Mouse (Mus musculus): ENCODE measurements at regions not wholly inside any gene's neighbourhood (a gene's known extent, or its start where the extent isn't known, plus 50 kb on each side); places are given as distances from the start of the nearest gene placed in this dataset.
"Not testable (repeated sequence)": the region's sequence is repeated elsewhere in the genome, so short reads cannot be mapped to it uniquely, and the experiment has no call there.

DNA sequence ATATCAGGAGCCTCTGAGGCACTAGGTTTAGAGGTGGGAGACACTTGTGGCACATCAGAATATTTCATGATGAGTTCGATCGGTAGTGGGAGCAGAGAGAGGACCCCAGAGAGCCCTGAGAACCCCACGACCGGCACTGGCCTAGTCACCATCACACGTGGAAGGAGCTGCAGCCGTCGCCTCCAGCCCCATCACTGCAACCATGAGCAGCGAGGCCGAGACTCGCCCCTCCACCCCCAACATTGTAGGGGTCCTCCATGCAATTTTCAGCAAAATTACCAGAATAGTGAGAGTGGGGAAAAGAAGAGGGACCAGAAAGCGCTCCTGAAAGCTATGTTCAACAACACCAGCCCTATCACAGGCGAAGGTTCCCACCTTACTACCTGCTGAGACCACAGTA is 297.0 kb downstream of the Edem1 start:
- no peak for DNase-seq

DNA sequence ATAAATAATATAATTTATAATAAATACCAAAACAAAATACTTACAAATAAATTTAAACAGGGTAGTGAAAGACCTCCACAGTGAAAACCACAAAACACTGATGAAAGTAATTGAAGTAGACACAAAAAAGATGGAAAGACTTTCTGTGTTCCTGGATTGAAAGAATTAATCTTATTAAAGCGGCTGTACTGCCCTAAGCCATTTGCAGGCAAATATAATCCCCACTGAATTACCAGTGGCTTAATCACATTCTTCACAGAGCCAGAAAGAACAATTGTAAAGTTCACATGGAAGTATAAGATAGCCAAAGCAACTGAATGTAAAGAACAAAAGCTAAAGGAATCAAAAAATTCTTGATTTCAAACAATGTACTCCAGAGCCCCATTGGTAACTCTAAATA is 298.8 kb downstream of the Edem1 start:
- DNase-seq, result no peak

DNA sequence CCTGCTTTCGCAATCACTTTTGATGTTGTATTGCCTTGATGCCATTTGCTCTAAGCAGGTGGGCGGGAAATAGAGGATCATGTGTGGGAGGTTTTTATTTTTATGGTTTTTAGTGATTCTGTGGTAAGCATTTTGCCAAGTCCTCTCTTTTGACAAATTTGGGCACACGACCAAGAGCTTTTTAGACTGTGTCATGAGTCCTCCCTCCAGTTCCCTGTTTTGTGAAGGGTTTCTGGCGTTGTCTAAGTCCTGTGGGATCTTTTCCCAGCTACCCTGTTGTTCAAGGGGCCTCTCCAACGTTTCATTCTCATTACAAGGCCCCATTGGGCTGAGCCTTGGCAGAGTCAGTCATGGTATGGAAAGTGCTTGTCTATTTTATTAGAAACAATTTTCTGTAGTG is 317.7 kb downstream of the Edem1 start:
- no peak for DNase-seq

DNA sequence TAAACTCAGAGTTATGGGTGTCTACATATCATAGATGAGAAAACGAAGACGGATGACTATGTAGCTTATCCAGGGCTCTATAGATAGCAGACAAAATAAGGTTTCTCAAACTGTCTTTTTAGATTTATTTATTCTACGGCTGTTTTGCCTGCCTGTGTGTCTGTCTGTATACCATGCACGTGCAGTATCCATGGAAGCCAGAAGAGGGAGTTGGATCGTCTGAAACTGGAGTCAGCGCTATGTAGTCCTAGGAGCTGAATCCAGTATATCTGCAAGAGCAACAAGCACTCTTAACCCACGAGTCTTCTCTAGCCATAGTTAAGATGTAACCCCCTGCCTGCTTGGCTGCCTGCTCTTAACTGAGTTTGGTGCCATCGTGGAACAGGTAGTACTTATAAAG is 320.6 kb downstream of the Edem1 start:
- no peak for DNase-seq

DNA sequence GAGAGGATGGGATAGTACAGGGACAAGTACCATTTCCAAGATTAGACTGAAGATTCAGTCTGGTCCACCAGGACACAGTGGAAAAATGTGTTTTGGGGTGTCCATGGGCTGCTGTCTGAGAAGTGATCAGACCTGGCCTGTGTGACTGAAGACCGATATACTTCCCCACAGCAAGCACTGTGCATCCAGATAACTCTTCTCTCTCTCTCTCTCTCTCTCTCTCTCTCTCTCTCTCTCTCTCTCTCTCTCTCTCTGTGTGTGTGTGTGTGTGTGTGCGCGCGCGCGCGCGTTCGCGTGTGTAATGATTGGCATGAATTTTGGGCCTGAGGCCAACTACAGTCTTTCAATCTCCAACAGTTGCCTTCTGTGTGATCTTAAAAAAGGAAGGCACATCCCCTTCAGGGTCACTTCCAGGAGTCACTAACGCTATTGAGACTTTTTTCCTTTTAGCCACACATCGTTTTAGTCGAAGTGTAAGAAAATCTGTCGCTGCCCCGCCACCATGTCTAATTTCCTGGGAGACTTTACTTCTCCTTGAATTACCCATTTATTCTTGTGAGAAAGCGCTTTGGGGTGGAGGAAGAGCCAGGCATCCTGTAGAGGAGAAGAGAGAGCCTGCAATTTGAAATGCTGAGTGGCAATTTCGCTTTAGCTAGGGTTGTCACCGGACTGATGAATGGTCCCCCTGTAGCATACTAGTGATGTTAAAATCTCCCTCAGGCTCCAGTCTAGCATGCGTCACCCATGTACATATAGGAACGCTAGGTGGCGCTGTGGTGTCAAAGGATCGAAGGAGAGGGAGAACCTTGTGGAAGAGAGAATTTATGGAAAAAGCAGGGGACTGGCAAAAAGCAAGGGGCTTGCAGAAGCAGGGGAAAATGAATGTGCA is 321.8 kb downstream of the Edem1 start:
- DNase-seq, result peak; percentile 57

DNA sequence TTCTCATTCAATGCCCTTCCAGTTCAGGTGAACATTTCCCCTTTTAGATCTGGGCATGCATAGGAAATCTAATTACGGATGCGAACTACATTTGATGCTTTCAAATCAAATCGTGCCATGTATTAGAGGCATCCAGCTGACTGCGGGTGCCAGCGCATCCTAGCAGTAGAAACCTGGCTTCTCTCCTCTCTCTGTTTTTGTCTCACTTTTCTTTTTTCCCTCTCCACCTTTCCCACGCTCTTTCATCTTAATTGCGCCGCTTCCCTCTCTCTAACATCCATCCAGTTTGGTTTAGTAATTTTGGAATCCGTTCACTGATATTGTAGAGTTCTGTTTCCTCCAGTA is 322.4 kb downstream of the Edem1 start:
- no peak for DNase-seq

DNA sequence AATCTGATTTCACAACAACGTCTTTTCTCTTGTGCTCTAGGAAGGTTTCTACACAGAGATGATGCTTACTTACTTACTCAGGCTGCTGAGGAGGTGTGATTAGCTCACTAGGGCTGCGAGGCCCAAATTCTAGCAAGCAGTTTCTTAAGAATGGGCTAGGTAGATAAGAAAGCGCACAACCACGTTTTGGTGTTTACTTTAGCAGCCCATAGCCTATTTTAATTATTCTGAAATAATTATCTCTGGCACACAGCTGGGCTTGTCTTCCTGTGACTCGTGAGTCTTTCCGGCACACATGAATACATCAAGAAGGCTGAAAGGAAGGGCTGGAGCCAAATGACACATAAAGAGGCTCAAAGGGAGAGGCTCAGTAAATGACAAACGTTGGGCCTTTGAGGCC is 325.2 kb downstream of the Edem1 start:
- DNase-seq, result no peak

DNA sequence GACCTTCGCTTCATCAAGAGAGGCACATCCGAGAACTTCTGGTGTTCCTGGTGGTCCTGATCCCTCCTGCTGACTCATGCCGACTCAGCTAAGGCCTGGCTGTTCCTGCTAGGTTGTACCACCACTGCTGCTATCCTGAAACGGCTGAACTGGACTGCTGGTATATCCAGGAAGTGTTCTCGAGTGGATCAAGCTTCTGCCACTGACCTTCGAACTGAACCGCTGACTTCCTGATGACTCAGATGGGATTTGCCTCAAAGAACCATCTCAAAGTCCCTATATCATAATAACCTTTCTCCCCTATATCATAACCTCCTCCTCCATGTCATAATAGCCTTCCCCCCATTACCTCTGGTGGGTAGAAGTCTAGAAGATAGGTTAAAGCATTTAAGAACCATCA is 331.1 kb downstream of the Edem1 start:
- no peak for DNase-seq

DNA sequence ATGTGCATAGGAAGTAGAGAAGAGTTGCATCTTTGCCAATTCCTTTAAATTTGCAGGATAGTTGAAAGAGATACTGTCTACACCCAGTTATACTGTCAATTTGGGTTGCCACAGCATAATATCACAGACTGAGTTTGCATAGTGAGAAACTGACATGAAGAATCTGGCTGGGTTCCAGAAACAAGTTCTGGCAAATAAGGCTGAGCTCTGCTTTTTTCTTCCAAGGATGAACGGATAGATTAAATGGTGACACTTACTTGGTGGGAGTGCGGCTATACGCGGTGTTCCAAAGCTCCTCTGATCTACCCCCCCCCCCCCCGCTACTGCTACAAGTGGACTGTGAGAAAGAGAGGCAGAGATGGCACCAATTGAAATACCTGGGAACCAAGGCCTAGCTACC is 339.0 kb downstream of the Edem1 start:
- no peak for DNase-seq

DNA sequence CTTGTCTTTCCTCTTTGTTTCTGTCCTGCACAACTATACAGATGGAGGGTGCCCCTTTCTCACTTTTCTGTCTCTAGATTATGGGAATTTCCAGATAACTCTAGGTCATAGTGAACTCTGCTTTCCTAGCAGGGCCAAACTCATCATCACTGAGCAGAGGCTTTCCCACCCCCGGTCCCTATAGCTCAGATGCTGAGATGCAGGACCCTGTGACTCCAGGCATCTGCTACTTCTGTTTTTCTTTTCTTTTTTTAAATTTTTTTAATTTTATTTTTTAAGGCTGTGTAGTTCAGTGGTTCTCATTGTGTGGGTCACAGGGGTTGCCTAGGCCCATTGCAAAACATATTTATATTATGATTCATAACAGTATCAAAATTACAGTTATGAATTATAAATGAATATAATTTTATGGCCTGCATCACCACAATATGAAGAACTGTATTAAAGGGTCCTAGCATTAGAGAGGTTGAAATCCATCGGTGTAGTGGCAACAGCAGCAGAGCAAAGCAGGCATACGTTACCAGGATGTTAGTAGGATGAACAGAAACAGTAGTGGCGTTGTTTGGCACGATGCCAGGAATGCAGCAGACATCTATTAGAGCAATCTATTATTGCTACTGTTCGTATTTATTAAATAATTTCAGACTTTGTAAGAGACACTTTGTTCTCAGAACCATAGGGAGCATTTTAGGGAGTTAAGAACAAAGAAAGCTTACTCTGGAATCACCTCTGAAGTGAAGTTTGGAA is 343.8 kb downstream of the Edem1 start:
- no peak for DNase-seq

DNA sequence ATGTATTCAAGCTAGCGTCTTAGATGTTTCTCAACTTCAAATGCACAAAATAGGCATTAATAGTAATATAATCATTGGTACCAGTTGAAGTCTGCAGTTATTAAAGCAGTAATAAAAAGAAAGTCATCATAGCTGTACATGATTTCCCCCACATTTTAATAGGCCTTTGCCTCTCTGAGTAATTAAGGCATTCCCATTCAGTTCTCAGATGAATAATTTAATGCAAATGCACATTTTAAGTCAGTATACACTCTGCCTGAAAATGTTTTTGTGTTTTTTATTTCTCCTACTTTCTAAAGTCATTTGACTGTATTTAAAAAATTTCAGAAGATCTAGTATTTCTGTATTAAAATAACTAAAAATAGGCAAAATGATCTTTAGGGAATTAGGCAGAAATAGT is 344.6 kb downstream of the Edem1 start:
- DNase-seq, result no peak

DNA sequence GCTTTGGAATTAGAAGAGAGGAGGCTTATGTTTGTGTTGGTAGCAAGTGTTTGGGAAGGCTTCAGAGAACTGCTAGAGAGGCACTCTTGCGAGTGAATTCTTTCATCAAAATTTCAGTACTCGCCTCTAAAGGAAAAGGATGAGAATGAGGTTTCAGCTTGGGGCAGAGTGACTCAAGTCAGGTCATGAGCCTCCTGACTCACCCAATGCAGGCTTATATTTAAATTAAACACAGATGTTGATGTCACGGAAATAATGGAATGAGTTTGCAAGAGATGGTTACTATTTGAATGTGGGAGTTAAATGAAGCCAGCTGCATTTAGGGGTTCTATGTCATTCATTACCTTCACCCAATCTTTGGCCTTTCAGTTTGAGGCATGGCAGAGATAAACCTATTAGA is 348.4 kb downstream of the Edem1 start:
- no peak for DNase-seq

DNA sequence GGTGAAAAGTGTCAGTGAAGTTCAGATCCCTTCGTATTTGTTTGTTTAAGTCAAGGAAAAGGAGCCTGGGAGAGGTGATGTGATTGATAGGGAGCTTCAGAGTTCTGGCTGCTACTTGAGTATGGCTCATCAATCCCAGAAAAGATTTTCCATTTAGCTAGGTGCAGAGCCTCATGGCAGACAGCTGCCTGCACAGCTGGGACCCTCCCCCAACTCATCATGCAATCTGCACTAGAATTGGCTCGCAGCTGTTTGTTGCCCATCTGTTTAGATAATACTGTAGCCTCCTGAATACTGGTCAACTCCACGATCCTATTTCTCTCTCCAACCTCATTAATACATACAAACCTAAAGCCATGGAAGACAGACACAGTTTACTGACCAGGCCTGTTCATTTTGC is 354.4 kb downstream of the Edem1 start:
- DNase-seq, result no peak

DNA sequence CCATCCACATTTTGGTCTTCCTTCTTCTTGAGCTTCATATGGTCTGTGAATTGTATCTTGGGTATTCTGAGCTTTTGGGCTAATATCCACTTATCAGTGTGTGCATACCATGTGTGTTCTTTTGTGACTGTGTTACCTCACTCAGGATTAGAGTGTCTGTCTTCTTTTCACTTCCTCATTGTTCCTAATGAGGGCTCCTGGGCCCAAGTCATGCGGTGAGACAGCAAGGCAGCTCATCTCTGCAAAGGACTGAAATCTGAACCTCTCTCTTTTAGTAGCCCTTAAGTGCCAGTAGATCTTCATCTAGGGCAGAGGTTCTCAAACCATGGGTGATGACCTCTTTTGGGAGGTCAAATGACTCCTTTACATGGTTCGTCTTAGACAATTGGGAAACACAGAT is 364.6 kb downstream of the Edem1 start:
- not testable (repeated sequence) for DNase-seq

DNA sequence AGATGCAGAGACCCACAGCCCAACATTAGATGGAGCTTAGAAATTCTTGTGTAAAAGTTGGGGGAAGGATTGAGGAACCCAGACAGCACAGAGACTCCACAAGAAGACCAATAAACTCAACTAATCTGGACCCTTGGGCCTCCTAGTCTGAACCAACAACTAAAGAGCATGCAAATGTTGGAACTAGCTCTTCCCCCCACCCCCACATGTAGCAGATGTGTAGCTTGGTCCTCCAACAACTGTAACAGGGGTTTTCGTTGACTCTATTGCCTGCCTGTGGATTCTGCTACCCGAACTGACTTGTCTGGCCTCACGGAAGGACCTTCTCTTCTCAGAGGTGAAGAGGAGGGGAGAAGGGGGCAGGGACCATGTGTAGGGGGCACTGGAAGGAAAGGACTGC is 365.2 kb downstream of the Edem1 start:
- DNase-seq, result no peak

DNA sequence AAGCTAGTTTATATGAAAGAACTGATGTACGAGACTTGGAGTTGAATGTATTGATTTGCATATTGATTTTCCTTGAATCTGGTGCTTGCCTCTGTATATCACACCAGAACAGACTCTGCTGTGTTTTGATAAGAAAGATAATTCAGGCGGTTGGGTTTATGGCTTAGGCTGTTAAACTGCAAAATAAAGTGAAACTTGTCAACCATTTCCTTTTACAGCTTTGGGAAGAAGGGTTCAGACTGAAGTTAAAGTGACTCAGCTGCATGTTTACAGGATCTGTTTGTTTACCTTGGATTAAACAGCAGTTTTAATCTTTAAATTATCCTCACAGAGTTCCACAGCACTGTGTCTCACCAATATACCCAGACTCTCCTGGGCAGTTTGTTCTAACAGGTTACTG is 381.3 kb downstream of the Edem1 start:
- no peak for DNase-seq

DNA sequence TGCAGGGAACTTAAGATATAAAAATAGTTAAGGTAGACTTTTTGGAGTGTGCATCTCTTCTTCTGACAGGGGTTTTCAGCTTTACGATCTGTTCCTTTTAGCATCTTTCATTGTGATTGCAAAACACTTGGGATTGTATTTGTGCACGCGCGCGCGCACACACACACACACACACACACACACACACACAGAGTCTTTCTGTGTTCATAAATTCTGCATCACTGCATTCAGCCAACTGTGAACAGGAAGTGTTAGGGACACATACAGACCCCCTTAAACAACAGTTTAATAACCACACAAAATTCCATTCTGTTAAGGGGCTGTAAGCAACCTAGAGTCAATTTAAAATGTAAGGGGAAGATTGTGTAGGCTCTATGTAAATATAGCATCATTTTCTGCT is 401.9 kb downstream of the Edem1 start:
- DNase-seq, result no peak

DNA sequence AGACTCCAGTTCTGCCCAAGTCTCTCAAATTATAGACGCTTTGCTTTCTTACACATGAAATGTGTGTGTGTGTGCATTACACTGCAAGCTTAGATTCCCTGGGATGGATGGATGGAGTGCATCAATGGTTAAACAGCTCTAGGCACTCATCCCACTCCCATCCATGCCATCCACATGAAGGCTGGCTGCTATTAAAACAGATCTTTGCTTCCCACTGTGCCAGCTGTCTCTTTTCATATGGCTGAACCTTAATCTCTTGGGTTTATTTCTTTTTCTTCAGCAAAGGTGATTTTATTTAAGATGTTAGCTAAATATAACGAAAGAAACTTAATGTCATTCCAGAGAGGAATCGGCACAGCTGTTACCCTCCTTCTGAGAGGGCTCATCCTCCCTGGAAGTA is 405.0 kb downstream of the Edem1 start:
- no peak for DNase-seq

DNA sequence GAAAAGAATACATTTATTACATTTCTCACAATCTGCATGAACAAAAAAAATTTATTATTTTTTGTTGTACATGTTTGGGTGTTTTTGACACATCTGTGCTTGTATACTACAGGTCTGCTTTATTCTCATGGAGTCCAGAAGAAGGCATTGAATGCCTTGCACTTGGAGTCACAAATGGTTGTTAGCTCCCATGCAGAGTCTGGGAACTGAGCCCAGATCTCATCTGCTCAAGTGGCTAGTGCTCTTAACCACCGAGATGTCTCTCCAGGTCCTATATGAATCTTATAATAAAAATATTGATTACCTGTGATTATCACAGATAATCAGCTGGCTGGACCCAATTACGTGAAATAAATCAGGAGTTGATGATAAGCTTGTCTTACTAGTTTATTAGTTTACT is 417.2 kb downstream of the Edem1 start:
- no peak for DNase-seq

DNA sequence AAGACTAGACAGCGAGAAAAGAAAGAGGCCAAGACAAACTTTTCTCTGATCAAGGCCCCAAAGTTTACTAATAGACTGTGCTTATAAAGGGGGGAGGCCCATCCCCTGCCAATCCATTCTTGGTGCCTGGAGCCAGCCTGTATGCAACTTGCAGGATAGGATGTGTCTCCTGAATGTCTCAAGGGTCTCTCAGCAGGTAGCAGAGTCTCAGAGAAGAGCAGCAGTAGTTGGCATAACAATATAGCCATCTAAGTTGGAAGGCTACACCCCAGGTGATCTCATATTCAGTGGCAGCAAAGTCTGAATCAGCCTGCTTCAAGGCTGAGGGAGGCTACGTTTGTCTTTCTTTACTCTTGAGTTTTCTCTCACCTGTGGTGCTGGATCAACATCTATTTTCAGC is 418.1 kb downstream of the Edem1 start:
- not testable (repeated sequence) for DNase-seq
